Mouse (Mus musculus): Measurements from ENCODE around the gene Ceacam1. TPM values are rescaled to one million over a fixed set of nuclear protein-coding genes. Genes with fewer than 3 reads are reported as not detected.
"Not testable (repeated sequence)": the region's sequence is repeated elsewhere in the genome, so short reads cannot be mapped to it uniquely, and the experiment has no call there.

Ceacam1 gene
- total RNA-seq, 4 experiments from 2014 or later = 8.5 to 24.4 (median 17.2) TPM

DNA sequence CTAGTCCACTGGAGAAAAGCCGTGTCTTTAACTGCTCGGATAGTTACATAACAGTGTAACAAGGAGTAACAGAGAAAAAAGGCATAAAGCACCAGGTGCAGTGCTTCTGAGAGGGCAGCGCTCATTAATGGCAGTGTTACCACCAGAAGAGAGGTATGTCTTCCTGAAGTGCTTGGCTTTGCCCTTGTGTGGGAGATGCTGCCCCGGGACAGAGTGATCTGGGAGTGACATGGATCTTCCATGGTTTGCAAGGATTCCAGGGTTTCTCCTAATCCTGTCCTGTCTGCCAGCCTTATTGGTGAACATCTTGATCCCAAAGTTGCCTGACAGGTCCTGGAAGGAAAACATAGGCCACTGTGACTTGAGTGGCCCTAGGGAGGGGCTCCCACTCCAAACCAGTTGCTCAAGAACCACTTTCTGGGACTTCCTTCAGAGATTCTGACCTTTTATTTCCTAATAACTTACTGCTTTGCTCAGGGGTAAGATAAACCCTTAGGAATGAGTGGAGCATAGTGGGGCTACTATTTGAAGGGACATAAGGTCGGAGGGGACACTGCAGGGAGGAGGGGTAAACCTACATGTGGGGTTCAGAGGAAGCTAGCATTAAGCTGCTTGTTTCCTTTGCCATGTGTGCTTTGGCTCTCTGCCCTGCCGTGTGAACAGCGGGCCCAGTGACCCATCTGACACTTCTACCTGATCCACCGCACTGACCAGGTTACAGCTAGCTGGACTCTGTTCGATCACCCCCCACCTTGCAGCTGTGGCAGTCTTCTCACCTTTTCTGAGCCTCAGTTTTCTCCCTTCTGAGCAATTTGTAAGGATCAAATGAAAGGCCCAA, 37.2 kb downstream of the Ceacam1 start:
- DNase-seq = no peak

DNA sequence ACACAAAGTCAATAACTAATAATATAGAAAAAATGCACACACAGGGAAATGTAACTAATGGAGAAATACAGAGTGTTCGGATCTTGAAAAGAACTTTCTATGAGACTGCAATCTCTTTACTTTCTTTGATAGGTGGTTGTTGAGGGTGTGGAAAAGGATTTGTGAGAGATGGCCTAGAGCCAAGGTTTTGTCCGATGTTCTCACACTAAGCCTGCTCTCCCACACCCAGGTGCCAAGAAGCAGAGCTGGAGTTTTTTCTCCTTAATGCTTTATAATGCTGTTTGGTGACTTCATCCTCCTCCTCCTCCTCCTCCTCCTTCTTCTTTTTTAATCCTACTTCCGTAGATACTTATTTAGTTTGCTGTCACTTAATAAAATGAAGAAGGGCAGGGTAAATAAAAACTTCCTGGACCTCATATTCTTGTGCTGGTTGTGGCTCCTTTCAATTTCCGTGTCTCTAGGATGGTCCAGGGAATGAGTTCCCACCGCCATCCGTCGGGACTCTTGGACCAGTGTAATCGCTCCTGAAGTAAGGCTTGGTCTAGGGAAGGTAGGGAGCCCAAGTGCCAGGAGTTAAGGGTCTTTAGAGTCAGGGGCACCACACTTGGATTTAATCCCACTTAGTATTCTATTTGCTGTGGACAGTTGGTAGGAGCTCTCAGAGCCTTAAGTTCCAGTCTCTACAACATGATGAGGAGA, 38.1 kb downstream of the Ceacam1 start:
- no peak for DNase-seq

DNA sequence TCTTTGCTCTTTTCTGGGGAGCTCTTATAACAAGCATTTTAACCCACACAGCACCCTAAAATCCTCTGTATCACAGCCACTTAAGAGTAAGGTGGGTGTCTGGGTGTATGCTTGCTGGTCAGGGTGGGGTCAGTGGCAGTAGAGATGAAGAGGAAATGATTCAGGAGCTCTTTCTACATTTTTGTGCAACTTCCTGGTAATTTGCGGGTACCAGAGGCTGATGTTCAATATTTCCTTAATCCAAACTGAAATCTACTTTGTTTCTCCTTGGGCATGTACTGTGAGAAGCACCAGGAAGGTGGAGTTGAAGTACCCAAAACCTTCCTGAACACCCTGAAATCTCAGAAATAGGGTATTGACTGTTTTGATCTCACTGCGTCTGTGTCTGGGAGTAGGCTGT, 40.7 kb downstream of the Ceacam1 start:
- no peak for DNase-seq

DNA sequence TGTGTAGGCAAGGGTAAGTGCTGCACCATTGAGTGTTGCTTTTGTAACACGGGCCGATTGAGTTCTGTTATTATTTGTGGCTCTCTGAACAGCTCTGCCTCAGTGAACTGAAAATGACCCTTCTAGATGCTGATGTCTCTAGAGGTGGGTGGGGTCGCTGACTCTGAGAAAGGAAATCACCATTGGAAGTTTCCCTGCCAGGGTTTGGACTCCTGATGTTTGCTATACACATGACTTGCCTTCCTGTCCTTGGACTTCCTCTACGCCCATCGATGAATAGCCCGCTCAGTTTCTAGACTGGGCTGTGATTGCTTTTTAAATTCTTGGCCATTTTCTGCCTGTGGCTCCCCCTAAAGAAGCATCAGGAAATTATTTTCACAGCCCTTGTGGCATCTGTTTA, 41.2 kb downstream of the Ceacam1 start:
- no peak for DNase-seq

DNA sequence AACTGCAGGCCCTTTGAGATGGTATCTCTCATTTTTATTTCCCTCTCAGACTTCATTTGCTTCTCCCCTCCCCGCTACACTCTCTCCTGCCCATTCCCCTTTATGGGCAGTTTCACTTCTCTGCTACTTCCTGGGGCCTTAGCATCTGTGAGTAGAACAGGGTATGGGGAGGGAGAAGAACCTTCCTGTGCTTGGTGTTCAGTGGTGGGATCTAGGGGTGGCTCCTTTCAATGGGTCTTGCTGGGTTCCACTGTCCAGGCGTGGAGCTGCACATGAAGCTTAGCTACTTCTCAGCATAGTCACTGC, 41.9 kb downstream of the Ceacam1 start:
- no peak for DNase-seq

DNA sequence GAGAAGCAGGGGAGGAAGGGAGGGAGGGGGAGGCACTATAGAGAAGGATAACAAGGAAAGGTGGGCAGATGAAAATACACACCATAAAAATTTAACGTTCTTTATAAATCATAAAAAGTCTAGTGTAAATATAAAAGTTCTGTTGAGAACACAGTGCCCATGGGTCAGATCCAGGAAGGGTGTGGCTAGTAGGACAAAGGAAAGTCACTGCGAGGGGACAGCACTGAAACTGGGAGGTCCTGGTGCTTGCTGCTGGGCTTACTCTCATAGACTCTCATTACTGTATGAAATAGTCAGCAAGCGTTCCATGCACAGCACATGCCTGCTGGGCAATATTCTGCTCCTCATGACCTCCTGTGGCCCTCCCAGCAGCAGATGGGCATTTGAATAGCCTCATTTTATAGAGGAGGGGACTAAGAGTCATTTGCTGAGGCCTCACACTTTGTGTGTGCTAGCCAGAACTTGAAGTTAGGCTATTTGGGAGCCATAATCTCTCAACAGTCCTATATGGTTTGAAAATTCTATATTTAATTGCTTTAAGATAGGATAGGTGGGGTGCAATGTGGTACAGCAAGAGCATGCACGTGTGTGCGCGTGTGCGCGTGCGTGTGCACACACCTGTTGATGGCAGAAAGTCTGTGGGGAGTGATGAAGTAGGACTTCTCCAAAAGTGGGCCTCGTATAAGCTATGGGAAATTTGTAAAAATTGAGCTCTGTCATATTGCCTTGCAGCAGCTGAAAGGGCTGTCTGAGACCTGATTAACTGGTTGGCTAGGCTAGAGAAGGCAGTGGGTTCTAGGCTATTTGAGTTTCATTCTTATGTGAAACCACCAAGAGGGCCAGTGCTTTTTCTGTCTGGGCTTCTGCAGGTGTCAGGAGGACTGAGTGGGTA, 42.5 kb downstream of the Ceacam1 start:
- no peak for DNase-seq

DNA sequence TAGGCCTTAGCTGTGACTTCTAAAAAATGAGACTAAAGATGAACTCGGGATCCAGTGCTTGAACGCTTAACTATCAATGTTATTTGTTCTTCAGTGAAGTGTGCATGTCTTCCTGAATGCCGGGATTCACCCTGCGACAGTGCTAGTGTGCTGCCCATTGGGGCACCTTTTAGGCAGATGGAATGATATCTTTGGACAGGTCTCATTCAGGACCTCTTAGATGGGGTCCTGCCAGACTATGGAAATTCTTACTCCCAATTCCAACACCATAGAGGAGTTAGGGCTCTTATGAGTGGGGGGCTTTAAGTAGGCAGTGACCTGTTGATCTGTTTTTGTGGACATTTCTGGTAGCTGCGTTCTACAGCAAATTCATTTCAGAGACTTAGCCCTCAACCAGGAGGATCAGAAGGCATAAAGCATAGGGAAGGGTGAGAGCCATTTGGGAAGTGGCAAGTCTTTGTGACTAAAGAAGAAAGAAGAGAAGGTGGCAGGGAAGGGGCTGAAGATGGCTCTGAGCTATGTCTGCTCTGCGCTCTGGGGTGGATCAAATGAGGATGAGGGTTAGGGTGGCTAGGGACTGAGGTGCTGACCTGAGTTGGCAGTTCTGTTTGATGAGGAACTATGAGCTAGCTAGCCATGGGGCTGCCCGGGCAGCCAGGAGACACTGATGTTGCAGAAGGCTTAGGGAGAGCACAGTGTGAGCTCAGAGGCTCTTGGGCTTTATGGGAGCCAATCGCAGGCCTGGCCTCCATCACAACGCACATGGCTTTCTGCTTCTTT, 43.4 kb downstream of the Ceacam1 start:
- DNase-seq = no peak

DNA sequence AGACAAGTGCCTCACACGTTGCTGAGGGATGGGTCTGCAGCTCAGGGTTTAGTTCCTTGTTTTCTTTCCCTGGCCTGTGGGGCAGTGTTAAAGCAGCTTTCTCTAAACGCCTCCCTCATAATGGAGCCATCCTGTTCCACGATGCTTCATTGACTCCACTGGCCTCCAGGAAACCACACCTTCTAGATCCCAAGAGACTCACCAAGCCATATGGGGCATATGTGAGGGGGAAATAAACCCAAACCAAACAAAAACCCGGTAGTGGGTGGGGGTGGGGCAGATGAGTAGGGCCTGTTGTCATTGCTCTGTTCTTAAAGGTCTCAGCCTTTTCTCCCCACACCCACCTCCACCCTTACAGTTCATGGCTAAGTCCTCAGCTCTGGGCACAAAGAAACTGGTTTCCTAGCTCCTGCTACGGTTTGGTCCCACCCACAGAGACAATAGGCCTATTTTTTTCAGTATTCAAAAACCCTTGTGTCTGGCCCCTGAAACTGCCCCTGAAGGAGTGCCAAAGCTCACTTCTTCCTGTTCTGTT, 44.3 kb downstream of the Ceacam1 start:
- no peak for DNase-seq

DNA sequence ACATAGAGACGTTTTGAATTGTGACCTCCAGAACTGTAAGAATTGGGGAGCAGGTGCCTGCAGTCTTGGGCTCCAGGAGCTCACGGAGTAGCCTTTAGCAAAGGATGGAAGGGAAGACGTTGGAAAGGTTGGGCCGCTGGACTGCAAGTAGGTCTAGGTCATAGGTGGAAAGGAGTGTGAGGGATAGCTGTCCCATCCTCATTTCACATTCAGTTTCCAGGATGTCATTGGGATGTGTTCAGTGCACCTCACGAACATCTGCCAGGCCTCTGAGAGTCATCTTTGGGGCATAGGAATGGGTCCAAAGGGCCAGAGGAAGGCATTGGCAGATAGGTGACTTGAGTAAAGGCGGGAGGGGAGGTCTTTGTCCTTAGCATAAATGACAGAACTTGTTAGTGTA, 45.0 kb downstream of the Ceacam1 start:
- no peak for DNase-seq

DNA sequence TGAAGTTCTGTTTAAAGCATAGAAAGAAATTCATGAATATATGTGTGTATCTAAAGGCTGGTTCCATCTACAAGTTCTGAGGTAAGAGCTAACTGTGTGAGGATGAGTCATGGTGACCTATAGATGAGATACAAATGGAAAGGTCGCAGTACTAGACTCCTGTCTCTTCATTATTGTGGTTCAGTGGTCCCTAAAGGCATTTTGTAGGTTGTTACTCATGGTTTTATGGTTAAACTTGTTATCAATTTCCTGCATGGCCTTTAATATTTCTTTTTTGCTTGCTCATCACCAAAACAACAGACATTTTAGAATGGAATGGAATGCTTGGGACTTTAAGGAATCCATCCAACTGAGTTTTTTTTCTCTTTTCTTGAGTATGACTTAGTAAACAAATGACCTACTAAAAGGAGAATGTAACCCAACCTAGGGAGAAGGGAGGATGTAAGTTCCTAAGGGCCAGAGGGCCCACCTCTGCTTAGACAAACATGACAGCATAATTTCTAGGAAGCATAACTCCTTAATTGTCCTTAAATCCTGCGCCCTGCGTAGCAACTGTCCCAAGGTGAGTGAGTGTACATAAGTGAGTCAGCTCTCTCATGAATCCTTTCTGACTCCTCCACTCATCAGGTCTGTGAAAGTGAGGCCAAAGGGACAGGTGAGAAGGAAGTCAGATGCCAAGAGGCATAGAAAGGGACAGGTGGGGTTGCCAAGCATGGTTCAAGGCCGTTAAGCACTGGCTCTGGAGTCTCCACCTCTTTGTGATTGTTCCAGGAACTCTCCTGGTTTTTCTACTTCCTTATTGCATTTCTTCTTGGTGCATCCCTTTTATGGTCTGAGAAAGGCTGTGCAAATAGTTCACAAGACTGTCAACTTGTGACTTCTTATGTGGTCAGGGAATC, 47.3 kb downstream of the Ceacam1 start:
- DNase-seq = no peak

DNA sequence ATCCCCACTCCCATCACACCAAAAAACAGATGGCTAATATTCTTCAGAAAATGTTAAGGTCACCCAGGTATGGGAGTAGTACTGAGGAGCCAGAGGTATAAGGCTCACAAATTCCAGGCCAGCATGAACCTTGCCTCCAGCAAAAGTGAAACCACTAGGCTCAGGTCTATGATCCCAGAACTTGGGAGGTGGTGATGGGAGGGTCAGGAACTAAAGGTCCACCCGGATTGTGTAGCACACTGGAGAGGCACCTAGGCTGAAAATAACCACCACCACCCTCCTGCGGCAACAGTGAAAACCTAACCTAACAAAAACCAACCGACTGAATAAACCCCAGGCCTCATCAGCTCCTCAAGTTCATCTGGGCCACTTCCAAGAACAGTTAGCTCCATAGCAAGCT, 49.1 kb downstream of the Ceacam1 start:
- no peak for DNase-seq

DNA sequence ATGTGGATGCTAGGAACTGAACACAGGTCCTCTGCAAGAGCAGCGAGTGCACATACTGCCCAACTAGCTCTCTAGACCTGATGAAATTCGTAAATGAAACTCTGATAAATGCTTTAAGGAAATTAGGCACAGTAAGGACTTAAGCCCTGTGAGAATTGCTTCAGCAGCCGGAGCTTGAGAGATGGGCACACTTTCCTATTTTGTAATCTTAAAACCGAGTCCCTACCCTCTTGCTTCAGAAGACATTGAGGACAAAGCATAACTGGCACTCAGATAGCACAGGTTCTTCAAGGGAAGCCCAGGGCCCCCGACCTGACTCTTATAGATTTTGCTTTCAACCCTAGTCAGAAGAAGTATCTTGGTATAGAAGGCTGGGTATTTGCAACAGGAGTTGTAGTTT, 50.3 kb downstream of the Ceacam1 start:
- no peak for DNase-seq

DNA sequence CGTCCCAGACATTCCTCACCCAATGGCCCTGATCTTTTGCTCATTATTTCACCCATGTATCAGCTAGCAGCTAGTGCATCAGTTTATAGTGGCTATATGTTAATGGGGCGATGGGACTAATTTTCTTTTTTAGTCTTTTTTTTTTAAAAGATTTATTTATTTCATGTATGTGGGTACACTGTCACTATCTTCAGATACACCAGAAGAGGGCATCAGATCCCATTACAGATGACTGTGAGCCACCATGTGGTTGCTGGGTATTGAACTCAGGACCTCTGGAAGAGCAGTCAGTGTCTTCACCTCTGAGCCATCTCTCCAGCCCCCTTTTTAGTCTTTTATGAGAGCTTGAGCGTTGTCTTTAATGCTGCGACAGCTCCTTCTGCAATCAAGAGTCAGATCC, 51.0 kb downstream of the Ceacam1 start:
- not testable (repeated sequence) for DNase-seq

DNA sequence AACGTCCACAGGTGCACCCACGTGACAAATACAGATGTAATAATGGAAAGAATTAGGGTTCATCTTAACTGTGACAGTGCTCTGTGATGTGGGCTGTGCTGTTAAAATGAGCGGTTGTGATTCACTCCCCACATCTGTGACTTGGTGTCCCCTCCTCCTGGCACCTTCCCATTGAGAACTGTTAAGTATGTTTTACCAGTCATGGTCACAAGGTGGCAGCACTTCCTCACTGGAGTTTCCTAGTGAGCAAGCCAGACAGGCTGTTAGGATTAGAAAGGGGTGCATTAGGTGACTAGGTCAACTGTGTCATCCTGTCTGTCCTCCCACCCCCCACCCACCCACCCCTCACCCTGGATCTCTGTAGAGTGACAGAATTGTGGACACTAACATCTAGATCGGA, 53.0 kb downstream of the Ceacam1 start:
- peak; percentile 46 for DNase-seq

DNA sequence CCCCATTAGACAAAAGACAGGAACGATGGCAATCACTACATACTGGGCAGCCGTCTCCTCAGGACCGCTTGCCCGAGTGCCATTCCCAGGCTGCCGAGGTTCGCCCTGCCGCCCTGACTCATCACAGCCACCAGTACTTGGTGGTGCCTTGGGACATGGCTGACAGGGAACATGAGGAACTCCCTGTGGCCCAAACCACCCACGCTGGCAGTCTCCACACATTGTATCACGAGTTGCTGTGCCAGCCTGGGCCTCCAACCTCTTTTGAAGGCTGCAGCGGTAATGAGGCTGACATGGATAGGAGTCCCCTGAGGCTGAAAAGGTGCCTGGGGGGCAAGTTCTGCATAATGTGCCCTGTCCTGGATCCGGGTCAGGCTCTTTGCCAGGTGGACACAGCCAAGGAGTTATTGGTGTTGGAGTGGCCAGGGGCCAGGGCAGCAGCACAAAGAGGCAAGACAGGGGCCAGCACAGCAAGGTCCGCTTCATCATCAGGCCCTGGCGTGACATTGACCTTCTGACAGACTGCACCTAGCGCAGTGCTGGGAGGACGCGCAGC, 55.0 kb downstream of the Ceacam1 start:
- DNase-seq = no peak

DNA sequence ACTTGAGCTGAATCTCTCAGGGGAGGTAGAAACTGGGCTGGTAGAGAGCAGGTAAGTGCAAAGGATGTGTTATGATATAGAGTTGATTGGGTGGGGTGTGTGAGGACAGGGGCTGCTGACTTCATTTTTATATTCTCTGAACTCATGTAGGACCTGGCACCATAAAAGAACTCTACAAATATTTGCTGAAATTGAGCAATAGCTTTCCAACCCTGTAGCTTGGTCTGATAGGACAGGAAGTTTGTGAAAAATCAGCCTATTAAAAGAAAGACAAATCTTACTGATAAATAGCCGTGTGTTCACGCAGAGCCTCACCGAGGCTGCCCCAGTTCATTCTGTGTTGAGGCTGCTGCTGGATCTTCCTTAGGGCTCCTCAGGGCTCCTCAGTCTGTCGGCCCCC, 57.5 kb downstream of the Ceacam1 start:
- no peak for DNase-seq

DNA sequence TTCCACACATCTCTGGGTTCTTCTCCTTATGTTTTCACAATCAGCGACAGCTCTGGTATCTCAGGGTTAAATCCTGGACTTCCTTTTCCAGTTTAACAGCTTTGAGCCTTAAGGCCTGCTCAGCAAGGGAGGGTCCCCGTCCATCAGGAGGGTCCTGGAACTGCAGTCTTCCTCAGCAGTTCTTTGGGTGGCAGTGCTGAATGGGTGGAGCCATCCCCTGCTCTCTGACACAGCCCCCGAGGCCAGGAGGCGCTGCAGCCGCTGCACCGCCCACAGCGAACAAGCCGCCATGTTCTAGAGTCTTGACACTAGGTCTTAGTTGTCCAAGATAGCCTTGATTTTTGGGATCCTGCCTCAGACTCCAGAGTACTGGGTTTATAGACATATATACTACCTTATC, 57.9 kb downstream of the Ceacam1 start:
- no peak for DNase-seq

DNA sequence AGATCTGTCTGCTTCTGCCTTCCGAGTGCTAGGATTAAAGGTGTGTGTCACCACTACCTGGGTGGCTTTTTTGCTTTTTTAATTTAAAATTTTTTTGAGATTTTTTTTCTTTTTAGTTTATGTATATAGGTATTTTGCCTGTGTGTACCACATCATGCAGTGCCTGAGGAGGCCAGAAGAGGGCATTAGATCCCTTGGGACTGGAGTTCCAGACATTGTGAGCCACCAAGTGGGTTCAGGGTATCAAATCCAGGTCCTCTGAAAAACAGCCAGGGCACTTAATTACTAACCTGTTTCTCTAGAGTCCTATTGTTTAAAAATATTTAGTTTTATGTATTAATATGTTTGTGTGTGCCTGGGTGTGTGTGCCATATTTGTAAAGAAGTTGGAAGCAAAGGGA, 59.8 kb downstream of the Ceacam1 start:
- DNase-seq = no peak

DNA sequence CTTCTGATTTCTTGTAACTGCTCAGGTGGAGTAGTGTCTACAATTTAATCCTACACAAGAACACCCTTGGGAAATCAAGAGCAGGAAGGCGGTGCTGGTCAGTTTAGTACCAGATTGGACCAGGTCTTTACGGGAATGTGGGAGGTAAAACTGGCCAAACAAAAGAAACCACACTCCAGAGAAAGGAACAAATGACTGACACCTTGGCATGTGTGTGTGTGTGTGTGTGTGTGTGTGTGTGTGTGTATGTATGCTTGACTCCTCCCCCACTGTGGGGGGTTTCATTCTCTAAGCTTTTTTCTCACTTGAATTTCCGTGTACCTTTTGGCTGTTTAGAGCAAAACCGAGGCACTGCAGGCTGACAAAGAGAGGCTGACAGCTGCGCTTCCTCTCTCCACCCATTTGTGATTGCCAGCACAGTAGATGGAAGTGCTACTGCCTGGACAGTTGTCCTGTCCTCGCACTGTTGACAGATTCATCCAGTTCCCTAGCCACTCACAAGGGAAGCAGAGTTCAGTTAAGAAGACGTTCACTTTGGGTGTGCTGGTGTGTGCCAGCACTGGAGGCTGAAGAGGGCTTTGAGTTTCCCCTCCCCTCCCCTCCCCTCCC, 64.5 kb downstream of the Ceacam1 start, which contains the start of gene Cxcl17:
Gene Cxcl17 (minus strand): TSS at position 54 of the 609 bp plus-strand sequence.
- no peak for DNase-seq

DNA sequence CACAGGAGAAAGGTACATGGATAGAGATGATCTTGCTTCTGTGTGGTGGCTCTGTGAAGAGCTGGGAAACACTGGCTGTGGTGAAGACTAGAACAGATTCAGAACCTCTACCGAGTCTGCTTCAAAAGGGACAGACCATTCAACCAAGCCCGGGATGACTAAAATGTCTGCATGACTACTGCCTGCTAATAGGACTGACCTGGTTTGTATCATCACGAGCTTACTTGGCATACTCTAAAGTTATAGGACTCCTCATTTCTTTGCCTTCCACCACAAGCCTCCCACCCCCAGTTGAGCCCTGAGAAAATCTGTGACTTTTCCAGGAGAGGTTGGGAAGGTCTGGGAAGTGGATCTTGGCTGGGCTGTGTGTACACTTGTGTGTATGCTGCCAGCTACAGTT, 65.5 kb downstream of the Ceacam1 start:
- no peak for DNase-seq
